Mouse (Mus musculus) G1E (cell line): Measurements from ENCODE around the gene Eif4a2. TPM values are rescaled to one million over a fixed set of nuclear protein-coding genes. Genes with fewer than 3 reads are reported as not detected.
A peak's percentile ranks its signal among the peaks of the same experiment; 100 is the strongest.
"Not testable (repeated sequence)": the region's sequence is repeated elsewhere in the genome, so short reads cannot be mapped to it uniquely, and the experiment has no call there.

Source experiments
- ATAC-seq: 2 replicates; pipeline ENCODE4 v1.8.0; 2016; ENCODE audit warnings: mild to moderate bottlenecking; ENCODE audit not compliant: insufficient number of reproducible peaks, poor library complexity, low FRiP score, severe bottlenecking; ENCODE audit errors: extremely low read depth
- DNase-seq: peaks from one replicate; pipeline ENCODE4 v3.0.0; 2012; ENCODE audit warnings: low spot score
- H3K27me3 ChIP-seq: 2 replicates; pipeline ENCODE4 v1.6.1; 2012; ENCODE audit warnings: mild to moderate bottlenecking, low read length, inconsistent platforms; ENCODE audit not compliant: insufficient read depth
- H3K36me3 ChIP-seq: replicated peaks from 2 replicates; pipeline ENCODE3; 2012; ENCODE audit warnings: mild to moderate bottlenecking, inconsistent platforms
- H3K4me1 ChIP-seq: 2 replicates; pipeline ENCODE4 v1.6.1; 2012; ENCODE audit warnings: low read depth, low read length, inconsistent platforms, mixed read lengths; ENCODE audit not compliant: insufficient read depth
- H3K4me3 ChIP-seq: 2 replicates; pipeline ENCODE4 v1.5.1; 2012; ENCODE audit warnings: low read depth, mild to moderate bottlenecking, inconsistent platforms, low read length, moderate library complexity, mixed read lengths
- H3K9me3 ChIP-seq: replicated peaks from 2 replicates; pipeline ENCODE4 v1.6.1; 2012; ENCODE audit warnings: inconsistent platforms
- CTCF ChIP-seq: IDR thresholded peaks from 2 replicates; pipeline ENCODE4 v1.5.1; 2012; ENCODE audit warnings: low read depth, low read length, inconsistent platforms, mixed read lengths
- GATA1 ChIP-seq: IDR thresholded peaks from 2 replicates; pipeline ENCODE4 v1.6.1; 2012; ENCODE audit warnings: borderline replicate concordance, low read length, inconsistent platforms, mixed read lengths
- GATA2 ChIP-seq: IDR thresholded peaks from 2 replicates; pipeline ENCODE4 v1.6.1; 2012; ENCODE audit warnings: low read depth, low read length, inconsistent platforms, borderline replicate concordance
- POLR2AphosphoS5 ChIP-seq: IDR thresholded peaks from 2 replicates; pipeline ENCODE4 v1.6.1; 2012; ENCODE audit warnings: low read depth, low read length, inconsistent platforms; ENCODE audit not compliant: insufficient replicate concordance
- TAL1 ChIP-seq: conservative IDR thresholded peaks from 2 replicates; pipeline ENCODE4 v1.6.1; 2012; ENCODE audit warnings: low read depth, low read length, inconsistent platforms, mixed read lengths
- polyA plus RNA-seq: library from polyadenylated mRNA; stranded (reverse); fragments of >175 nt; gene quantifications from 2 replicates; pipeline ENCODE4 v1.2.3, GENCODE M21; 2012
- total RNA-seq, 2 experiments: library from RNA; stranded (forward) in 1 of 2; stranded (reverse) in 1 of 2; fragments of 200-1000 nt in 1 of 2; fragments of >200 nt in 1 of 2; fragmentation: Nextera tagmentation in 1 of 2; gene quantifications; 2 replicates each; pipeline ENCODE4 v1.2.3; 2014 to 2017

Eif4a2 gene
- total and polyA plus RNA-seq, 3 experiments, result 10.5 to 913 (median 776) TPM

DNA sequence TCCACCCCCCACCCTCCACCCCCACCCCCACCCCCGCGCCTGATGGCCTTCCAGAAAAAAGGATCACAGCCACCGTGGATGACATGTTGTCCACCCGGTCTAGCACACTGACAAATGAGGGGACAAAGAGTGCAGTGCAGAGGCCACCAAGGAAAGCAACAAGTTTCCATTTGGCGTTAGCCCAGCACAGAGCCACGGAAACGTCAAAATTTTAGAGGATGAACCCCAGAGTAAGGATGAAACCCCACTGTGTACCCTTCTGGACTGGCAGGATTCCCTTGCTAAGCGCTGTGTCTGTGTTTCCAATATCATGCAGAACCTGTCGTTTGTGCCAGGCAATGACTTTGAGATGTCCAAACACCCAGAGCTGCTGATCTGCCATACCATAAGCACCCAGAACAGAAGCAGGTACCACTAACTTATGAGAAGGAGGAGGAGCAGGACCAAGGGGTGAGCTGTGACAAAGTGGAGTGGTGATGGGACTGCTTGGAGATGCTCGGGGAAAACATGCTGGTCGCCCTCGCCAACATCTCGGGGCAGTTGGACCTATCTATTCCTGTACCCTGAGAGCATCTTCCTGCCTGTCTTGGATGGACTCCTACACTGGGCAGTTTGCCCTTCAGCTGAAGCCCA is 13.8 kb upstream of the Eif4a2 start:
- no peak for TF ChIP-seq CTCF
- DNase-seq, result no peak

DNA sequence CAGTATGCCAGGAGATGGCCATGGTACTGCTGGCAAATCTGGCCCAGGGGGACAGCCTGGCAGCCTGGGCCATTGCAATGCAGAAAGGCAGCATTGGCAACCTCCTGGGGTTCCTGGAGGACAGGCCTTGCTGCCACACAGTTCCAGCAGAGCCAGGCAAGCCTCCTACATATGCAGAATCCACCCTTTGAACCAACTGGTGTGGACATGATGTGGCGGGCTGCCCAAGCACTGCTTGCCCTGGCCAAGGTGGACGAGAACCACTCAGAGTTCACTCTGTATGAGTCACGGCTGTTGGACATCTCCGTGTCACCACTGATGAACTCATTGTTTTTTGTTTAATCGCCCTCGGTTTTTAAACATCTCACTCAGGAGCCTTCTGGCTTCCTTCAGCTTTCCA is 13.1 kb upstream of the Eif4a2 start:
- TF ChIP-seq GATA1, result no peak
- no peak for TF ChIP-seq POLR2AphosphoS5
- no peak for TF ChIP-seq CTCF
- no peak for TF ChIP-seq TAL1
- TF ChIP-seq GATA2, result no peak
- Histone ChIP-seq H3K4me1 (peaks cover 2% of the 10 kb centered on the region; the same call in 1 of the 2 replicates), H3K36me3 (no peaks in the 10 kb centered on the region), H3K9me3 (no peaks in the 10 kb centered on the region), H3K27me3 (peaks cover 15% of the 10 kb centered on the region), H3K4me3 (no peak overlapping the region)
- DNase-seq, result no peak
- no peak for ATAC-seq

More for the DNA sequence above, 13.8 kb upstream of the Eif4a2 start:
- Histone ChIP-seq H3K4me3 (no peak overlapping the region), H3K4me1 (peaks cover 2% of the 10 kb centered on the region; the same call in 1 of the 2 replicates), H3K9me3 (no peaks in the 10 kb centered on the region), H3K27me3 (peaks cover 15% of the 10 kb centered on the region), H3K36me3 (no peaks in the 10 kb centered on the region)
- ATAC-seq, result no peak

DNA sequence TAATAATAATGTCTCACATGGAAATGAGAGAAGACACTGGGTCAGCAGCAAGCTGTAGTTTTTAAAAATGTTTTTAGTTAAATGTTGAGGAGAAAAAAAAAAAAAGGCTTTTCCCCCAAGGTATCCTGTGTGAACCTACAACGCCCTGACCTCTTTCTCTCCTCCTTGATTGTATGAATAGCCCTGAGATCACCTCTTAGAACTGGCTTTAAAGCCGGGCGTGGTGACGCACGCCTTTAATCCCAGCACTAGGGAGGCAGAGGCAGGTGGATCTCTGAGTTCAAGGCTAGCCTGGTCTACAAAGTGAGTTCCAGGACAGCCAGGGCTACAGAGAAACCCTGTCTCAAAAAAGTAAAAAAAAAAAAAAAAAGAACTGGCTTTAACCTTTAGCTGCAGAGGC is 11.7 kb upstream of the Eif4a2 start:
- DNase-seq, result not testable (repeated sequence)

GRCm38 (mm10) chr16:23096886-23097285 is 10.4 kb upstream of the Eif4a2 start:
- ATAC-seq, result not testable (repeated sequence)

More for the DNA sequence above, 11.7 kb upstream of the Eif4a2 start:
- peaks cover 15% of the 10 kb centered on the region for H3K4me1 ChIP-seq
- not testable (repeated sequence) for ATAC-seq, H3K9me3 ChIP-seq, H3K36me3 ChIP-seq, H3K4me3 ChIP-seq
- H3K27me3 ChIP-seq, result peaks cover 15% of the 10 kb centered on the region

GRCm38 (mm10) chr16:23097290-23098104 is 9.7 kb upstream of the Eif4a2 start:
- ATAC-seq, DNase-seq, H3K36me3 ChIP-seq, H3K27me3 ChIP-seq, H3K4me3 ChIP-seq, H3K9me3 ChIP-seq: not testable (repeated sequence)
- peaks cover 20% of the 10 kb centered on the region for H3K4me1 ChIP-seq

More at GRCm38 (mm10) chr16:23096886-23097285, 10.4 kb upstream of the Eif4a2 start:
- H3K27me3 ChIP-seq, DNase-seq, H3K9me3 ChIP-seq, H3K4me3 ChIP-seq, H3K36me3 ChIP-seq: not testable (repeated sequence)
- H3K4me1 ChIP-seq, result peaks cover 17% of the 10 kb centered on the region

- not testable (repeated sequence) for ATAC-seq, DNase-seq, H3K27me3 ChIP-seq, H3K9me3 ChIP-seq, H3K36me3 ChIP-seq, H3K4me3 ChIP-seq
- H3K4me1 ChIP-seq, result peaks cover 26% of the 10 kb centered on the region
Observed at GRCm38 (mm10) chr16:23098105-23098452, 9.2 kb upstream of the Eif4a2 start.

DNA sequence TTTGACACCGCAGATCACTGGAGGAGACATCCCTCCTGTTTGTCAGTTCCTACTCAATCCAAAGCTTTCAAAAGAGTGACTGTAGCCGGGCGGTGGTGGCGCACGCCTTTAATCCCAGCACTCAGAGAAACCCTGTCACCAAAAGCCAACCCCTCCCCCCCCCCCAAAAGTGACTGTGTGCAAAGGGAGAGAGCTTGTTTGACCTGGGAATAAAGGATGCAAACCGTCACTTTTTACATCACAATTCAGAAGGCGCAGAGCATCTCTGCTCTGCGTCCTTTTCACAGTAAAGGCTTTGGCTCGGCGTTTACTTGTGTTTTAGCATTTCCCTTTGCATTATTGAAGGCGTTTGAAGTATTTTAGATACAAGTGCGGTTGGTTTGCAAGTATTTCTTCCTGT is 7.6 kb upstream of the Eif4a2 start:
- ATAC-seq, result no peak
- no peak for TF ChIP-seq CTCF
- TF ChIP-seq GATA2, result no peak
- TF ChIP-seq GATA1, result no peak
- no peak for TF ChIP-seq POLR2AphosphoS5
- no peak for TF ChIP-seq TAL1
- Histone ChIP-seq H3K9me3 (no peaks in the 10 kb centered on the region), H3K36me3 (no peaks in the 10 kb centered on the region), H3K27me3 (no peaks in the 10 kb centered on the region), H3K4me1 (peaks cover 40% of the 10 kb centered on the region), H3K4me3 (peak overlapping the region; percentile 60; the same call in 1 of the 2 replicates)
- no peak for DNase-seq
